Mouse (Mus musculus): ENCODE results near the gene Wfdc17. TPM values are rescaled to one million over a fixed set of nuclear protein-coding genes. Genes with fewer than 3 reads are reported as not detected.

The Wfdc17 gene
- 10 to 100 TPM in 1 of 2 experiments, 1 to 10 TPM in 1; 2.8 to 10.1 TPM for total RNA-seq (2021)
- long read RNA-seq, experiment 1, partial matches to known transcripts, result 0 of 1 reads
- long read RNA-seq, experiment 1, other reads (novel, unspliced or antisense), result 0 of 1 reads
- long read RNA-seq, experiment 2, partial matches to known transcripts, result 0 of 2 reads
- long read RNA-seq, experiment 2, other reads (novel, unspliced or antisense), result 0 of 2 reads

DNA sequence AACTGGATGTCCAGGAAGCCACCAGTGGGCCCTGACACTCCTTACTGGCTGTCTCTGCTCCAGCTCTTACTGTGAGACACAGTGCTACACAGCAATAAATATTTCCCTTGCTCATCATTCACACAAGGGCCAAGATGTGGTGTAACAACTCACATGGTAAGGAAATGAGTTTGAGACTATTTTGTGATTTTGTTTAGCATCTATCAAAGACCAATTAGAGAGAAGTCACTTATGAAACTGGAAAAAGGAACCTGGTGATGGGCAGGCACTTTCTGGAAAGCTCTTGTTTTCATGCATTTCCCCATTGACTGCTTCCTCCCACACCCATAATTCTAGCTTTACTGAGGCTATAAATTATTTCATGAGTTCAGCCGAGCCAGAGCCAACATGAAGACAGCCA, at the start of gene Wfdc17:
Wfdc17 (plus strand) TSS at position 287 of the 400 bp plus-strand sequence.
- no peak for DNase-seq (ENCODE audit: low spot score in 2 of 2)

DNA sequence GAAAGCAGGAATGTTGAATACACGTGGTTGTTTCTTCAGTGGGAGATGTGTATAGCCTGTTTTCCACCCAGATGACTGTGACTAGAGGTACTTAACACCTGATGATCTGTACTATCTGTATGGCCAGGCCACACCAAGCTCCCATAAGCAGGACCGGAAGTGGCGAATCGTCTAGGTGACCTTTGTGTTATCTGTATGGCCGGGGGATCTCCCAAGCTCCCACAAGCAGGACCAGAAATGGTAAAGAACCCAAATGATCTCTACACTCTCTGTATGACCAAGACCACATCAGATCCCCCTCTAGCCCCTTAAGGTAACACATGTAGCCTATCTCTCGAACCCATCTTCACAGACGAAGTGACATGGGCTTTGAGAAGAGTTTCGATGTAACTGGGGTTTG, 49.2 kb upstream of the Wfdc17 start:
- DNase-seq (ENCODE audit: low spot score in 2 of 2), result no peak

DNA sequence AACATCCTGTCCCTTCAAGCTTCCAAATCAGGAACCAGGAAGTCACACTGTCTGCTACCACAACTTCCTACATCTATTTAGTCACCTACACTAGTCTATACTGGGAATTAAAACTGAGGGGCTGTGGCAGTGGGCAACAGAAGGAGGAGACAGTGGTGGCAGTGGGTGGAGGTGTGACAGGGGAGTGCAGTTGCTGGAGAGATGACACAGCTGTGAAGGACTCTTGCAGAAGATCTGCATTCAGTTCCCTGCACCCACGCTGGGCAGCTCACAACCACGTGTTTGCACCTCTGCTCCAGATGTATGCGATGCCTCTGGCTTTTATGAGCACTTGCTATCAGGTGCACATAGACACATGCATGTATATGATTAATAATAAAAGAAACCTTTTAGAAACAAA, 46.3 kb upstream of the Wfdc17 start:
- no peak for DNase-seq (ENCODE audit: low spot score in 2 of 2)

DNA sequence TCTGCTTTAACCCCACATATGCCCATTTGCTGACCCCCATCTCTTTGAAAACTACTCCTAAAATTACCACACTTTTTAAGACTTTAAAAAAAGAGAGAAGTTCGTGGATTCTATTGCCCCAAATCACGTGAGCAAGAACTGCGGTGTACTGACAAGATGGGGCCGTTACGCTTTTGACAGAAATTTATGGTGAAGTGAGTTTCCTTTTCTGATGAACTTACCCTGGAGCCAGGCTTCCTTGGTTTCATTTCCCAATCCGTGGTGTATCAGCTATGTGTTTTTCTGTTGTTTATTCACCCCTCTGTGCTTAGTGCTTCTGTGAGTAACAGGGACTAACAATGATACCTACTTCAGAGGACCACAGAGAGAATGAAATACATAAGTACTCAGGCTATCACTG, 45.0 kb upstream of the Wfdc17 start:
- no peak for DNase-seq (ENCODE audit: low spot score in 2 of 2)

DNA sequence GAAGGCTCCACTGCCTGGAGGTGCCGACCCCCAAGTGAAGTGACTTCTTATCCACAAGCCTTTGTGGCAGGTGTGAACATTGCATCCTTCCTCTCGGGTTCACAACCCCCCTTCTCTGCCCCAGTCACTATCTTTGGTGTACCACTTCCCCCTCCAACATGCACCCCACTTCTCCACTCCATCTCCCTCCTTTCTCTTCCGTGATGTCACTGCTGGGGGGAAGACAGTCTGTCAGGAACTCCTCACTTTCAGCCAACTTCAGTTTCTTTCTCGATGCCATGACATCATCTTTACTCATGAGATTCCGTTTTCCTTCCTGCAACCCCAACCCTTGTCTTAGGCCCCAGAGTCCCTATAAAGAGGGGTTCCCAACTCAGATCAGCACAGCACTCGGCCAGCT, 41.6 kb upstream of the Wfdc17 start, which contains the start of gene Ccl4:
Ccl4 (plus strand) TSS at position 381 of the 400 bp plus-strand sequence.
- DNase-seq (ENCODE audit: low spot score in 2 of 2), result no peak

DNA sequence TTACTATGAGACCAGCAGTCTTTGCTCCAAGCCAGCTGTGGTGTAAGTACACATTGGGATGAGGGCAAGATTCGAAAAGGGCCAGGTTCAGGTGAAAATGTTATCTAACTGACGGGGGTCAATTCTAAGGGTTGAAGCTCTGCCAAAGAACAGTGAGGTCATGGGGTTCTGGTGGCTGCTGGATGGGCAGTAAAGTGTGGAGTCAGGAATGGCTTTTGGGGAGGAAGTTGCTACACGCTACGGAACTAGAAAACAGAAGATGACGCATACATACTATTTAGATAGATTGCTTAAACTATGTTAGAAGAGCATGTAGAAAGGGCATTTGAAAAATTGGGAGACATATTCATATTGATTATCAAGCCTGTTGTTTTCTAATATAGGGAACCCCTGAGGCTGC, 40.3 kb upstream of the Wfdc17 start:
- DNase-seq (ENCODE audit: low spot score in 2 of 2), result no peak

DNA sequence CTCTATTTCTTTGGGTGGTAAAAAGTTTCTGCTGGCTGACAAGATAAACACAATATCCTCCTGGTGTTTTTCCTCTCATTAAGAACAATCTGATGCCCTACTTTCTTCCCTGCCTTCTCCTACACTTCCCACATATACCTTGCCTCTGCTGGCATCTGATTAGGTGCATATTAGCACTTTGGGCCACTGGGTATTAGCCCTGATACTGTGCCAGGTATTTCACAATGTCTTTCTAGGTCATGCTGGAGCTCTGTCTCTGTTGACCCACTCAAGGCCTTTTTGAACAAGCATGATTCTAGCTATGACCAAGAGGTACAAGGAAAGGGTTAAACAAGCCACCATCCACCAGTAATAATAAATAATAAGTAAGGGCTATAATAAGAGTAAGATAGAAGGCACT, 32.0 kb upstream of the Wfdc17 start:
- no peak for DNase-seq (ENCODE audit: low spot score in 2 of 2)

DNA sequence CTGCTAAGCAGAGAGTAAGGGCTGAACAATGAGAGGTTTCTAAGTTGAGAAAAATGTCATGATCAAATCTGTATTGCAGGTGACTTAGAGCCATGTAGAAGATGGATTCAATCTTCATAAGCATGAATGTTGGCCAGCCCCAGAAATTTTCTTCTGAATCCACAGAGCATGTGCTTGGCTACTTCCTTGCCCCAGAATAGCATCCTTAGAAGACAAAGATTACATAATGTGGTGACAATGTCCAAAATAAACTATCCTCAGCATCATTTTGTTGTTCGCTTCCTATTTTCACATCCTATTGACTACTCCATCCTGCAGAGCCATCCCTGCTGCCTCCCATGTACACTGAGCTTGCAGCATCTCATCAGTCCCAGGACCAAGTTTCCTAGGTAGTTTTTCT, 28.1 kb upstream of the Wfdc17 start:
- DNase-seq (ENCODE audit: low spot score in 2 of 2), result no peak

DNA sequence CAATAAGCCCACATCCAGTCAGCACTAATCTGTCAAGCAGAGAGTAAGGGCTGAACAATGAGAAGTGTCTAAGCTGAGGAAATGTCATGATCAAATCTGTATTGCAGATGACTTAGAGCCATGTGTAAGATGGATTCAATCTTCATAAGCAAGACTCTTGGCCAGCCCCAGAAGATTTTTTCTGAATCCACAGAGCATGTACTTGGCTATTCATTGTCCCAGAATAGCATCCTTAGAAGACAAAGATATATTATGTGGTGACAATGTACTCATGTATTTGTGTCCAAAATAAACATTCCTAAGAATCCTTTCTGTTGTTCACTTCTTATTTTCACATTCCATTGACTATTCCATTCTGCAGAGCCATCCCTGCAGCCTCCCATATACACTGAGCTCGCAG, 13.9 kb upstream of the Wfdc17 start:
- DNase-seq (ENCODE audit: low spot score in 2 of 2), result no peak

DNA sequence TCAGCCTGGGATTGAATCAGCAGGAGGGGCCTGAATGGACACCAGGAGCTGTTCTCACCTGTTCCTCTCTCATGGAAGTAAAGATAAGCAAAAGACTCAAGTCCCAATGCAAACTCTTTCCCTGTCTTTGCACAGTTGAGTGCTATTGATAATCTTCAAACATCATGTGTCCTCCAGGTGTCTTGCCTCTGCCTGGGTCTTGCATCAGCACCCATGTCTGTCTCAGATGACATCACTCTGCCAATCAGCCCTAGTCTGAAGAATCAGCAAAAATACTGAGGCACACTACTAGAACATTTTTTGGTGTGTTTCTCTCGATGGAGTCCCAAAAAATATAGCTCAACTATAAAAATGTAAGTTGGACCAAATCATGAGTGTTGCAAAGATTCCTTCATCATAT, 11.8 kb upstream of the Wfdc17 start:
- DNase-seq (ENCODE audit: low spot score in 2 of 2), result no peak

DNA sequence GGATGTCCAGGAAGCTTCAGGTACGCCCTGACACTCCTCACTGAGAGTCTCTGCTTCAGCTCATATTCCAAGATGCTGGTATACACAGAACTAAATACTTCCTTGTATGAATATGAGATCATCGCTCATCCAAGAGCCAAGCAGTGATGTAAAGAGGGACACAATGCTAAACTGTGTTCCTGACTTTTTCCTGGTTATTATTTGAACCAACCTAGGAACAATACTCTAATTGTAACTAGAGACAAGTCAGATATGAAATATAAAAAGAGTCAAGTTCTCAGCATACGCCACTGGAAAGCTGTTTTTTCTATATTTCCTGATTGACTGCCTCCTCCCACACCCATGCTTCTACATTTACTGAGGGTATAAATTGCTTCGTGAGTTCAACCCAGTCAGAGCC, 4.9 kb downstream of the Wfdc17 start, which contains the start of gene Wfdc18:
Wfdc18 (plus strand) TSS at position 301 of the 400 bp plus-strand sequence.
- DNase-seq (ENCODE audit: low spot score in 2 of 2), result no peak

DNA sequence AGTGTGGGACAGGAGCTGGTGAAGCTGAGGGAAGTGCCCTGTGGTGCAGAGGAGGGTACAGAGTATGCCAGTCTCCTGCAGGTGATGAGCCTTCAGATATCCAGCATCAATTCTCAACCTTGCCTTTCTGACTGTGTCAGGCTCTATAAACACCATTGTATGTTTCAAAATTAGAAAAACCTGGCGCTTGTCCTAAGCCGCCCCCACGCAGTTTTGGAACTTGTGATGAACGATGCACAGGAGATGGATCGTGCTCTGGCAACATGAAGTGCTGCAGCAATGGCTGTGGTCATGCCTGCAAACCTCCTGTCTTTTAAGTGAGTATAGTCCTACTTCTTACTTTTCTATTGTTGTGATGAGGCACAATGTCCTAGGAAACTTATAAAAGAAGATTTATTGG, 5.9 kb downstream of the Wfdc17 start:
- no peak for DNase-seq (ENCODE audit: low spot score in 2 of 2)

DNA sequence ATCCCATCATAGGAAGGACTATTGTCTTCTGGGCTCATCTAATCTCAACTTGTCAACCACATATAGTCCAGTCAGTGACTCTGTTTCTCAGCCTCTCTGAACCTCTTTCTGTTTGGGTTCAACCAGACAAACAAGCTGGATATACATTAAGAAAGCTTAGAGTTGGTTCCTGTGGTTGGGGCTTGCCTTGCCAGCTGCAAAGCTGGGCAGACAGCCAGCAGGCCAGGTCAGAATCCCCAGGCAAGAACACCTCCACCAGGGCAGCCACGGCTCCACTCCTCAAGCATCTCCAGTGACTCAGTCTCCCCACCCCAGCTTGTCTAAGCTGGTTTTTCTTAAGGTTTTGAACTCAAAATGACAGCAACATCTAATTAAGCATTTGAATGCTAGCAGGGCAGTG, 8.9 kb downstream of the Wfdc17 start:
- no peak for DNase-seq (ENCODE audit: low spot score in 2 of 2)

DNA sequence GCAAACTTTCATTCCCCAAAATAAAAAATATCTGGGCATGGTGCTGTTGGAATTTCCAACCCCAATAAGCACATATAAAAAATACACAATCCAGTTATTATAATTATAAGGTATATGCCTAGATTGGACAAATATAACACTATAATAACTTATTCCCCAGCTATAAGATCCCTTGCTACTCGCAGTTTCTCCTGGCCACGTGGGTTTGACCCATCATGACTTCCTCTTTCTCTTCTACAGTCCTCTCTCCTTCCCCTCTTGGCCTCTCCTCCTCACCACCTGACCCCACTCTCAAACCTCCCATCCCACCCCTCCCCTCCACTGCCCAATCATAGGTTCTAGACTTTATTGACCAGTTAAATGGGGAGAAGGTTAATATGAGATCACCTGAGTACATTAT, 10.1 kb downstream of the Wfdc17 start:
- no peak for DNase-seq (ENCODE audit: low spot score in 2 of 2)

DNA sequence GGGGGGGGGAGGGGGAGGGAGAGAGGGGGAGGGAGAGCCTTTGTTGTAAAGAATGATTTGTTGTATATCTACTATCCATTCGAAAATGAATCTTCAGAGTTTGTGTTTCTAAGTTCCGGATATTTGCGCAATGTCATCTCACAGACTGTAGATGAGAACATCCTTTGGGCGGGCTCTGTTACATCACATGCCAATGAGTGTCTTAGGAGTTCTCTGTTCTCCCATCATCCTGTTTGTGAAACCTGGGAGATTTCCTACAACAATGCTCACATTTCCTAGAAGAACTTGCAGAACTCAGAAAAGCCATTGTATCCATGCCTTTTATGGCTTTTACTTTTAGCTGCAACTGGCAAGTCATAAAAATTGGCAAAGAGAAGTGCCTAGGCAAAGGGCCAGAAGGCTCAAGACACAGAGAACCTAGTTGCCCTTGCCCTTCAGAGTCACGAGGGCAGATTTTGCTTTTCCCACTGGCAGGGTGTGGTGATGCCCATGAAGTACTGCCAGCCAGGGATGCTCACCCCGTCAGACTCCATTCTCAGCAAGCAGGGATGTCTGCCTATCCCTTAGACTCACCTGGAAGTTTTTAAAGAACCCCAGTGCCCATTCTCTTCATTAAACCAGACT, 13.4 kb downstream of the Wfdc17 start:
- DNase-seq (ENCODE audit: low spot score in 2 of 2), result peak; percentile 7 to 22

DNA sequence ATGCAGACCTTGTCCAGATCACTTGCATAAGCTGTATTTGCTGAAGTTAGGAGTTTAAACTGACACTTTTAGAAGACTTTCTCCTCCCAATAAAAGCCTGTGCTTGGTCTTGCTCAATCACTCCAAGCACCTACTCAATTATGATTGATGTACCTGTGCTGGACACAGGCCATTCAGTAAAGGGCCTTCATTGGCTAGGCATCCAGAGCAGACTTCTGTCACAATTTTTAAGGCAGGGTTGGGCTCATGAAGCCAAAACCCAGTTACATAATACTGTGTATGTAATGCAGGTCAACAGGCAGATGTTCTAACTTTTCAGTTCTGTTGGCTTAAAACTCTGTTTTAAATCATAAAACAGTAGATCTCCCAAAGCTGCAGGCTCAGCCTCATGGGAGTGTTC, 17.0 kb downstream of the Wfdc17 start:
- DNase-seq (ENCODE audit: low spot score in 2 of 2), result no peak

DNA sequence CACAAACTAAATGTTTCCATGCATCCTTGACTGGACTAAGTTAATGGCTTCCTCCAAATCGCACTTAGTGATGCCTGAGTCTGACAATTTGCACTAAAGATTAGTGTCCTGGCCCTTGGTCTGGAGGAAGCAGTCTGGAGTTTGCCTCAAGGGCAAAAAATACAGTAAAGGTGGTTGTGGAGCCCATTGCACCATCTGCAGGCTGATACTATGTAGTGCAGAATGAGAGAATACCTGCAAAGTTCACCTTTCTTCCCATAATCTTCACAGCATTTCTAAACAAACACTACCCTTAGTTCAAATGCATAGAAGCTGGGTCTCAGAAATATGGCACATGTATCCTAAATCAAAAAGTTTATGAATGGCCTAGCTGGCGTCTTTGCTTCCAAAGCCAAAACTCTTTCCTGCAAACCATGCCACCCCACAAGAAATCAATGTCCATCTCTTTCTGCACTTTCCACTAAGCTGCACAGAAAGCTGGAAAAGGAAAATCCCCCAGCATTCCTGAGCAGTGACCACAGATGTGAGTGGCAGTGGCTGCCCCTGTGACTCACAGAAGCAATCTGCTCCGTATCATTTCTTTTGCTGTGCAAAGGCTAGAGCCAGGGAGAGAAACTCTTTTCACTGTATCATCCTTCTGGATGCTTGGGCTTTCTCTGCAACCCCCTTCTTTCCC, 25.1 kb downstream of the Wfdc17 start:
- DNase-seq (ENCODE audit: low spot score in 2 of 2), result no peak

DNA sequence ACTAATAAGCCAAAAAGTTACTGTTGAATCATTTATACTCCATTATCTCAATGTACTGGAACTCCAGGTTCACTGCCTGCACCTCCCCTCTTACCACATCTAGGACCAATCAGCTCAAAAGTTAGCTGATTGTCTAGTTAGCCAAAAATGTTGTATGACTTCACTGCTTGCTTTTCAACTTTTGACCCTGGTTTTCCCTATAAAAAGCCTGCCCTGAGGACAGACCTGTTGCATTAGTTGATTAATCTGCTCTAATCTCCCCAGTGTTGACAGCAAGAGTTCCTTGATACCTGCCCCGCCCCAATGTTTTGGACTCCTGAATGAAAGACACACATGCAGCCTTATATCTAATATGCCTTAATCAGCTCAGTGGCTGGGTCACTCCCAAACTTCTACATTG, 27.3 kb downstream of the Wfdc17 start:
- no peak for DNase-seq (ENCODE audit: low spot score in 2 of 2)

DNA sequence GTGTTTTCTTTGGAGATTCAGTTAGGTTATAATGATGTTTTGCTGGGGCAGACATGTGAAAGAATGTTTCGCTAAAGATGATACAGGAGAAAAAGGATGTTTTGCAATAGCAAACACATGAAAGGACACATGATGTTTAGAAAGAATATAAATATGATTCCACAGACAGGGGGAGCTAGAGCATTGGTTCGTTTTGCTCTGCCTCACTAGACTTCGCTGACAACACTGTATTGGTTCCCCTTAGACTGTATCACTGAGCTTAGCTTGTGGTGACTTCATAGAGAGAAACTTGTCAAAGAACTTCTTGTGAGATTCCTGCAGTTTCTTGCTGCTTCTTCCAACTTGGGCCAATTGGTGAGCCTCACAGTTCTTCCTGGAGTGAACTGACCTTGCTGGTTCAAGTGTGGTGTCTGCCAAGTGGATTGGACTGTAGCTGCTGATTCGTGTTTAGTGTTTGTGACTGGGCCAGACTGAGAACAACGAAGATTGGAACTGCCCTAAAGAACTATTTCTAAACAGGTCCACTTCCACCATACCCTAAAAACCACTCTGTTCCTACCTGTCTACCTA, 29.4 kb downstream of the Wfdc17 start:
- no peak for DNase-seq (ENCODE audit: low spot score in 2 of 2)

DNA sequence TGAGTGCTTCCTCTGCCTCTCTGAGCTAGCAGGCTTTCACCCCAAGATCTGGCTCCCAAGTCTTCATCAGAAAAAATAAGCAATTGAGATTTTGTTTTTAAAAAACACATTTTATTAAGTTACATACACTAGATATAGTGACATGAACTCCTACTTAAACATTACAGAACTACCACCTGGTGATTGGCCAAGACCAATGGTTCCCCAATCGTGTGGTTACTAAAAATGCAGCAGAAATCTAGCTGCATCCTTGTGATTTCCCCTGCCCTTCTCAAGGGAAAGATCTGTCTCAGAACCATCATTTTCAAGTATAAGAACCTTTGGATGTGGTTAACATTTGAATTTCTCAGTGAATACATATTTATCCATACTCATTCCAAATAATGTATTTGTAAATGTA, 30.4 kb downstream of the Wfdc17 start:
- DNase-seq (ENCODE audit: low spot score in 2 of 2), result no peak

DNA sequence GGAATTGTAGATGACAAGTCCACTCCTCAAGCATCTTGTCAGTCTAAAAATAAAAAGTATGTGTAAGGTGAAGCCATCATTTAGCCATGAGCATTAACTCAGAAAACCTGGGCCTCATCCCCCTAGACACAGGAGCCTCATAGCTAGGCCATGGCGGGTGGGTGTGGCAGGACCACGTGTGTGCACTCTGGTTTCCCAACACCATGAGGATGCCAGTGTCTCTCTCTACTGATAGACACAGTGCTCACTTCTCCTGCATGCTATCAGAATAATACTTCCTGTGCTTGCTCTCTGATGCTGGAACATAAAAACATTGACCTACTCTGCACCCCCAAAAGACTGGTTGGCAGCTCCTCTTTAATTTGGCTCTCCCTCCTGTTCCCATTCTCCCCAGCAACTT, 32.1 kb downstream of the Wfdc17 start:
- DNase-seq (ENCODE audit: low spot score in 2 of 2), result no peak

DNA sequence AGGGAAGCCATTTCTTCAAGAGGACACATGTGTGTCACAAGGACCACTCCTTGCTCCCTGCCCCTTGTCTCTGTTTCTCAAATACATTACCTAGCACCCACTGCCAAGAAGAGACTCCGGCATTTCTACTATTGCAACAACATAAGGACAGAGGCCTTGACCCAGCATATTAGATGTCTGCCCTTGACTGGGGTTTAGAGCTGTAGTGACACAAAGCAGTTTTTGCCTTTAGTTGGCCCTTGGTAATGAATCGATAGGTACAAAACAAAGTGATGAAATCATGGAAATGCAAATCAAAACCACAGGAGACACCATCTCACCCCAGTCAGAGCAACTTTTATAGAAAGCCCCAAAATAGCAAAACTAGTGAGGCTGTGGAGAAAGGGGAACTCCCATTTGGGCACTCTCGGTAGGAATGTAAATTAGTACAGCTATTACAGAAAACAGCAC, 33.3 kb downstream of the Wfdc17 start:
- DNase-seq (ENCODE audit: low spot score in 2 of 2), result no peak

Measured in adrenal gland, adult 18-20 months (tissue).